Mouse (Mus musculus) olfactory bulb, adult 2 months (tissue): ENCODE measurements around the gene Ndufs2.

ENCODE experiments used
- CTCF ChIP-seq: fragments of 200-500 bp; IDR thresholded peaks from 2 replicates; pipeline ENCODE4 v1.5.1; 2012; ENCODE audit warnings: low read depth, mild to moderate bottlenecking, low read length, moderate library complexity; ENCODE audit not compliant: insufficient read depth
- POLR2A ChIP-seq: fragments of 200-500 bp; IDR thresholded peaks from 2 replicates; pipeline ENCODE4 v1.6.1; 2012; ENCODE audit warnings: mild to moderate bottlenecking, low read depth, low read length, moderate library complexity; ENCODE audit not compliant: insufficient read depth

- no peak for TF ChIP-seq POLR2A
- no peak for TF ChIP-seq CTCF
Measured at GRCm38 (mm10) chr1:171234538-171234937, 16.6 kb downstream of the Ndufs2 start.
